Mouse (Mus musculus) adrenal gland, adult 8-10 months (tissue): ENCODE measurements around the gene Slc7a1. TPM values are rescaled to one million over a fixed set of nuclear protein-coding genes. Genes with fewer than 3 reads are reported as not detected.
A peak's percentile ranks its signal among the peaks of the same experiment; 100 is the strongest.

Source experiments
- DNase-seq: peaks from one replicate; pipeline ENCODE4 v3.0.0; 2022
- total RNA-seq, 4 experiments: library from RNA; stranded (reverse); gene quantifications; 2 replicates each; pipeline ENCODE4 v1.2.4; 2022

Gene Slc7a1
- total RNA-seq: 100 to 1,000 TPM in 2 of 4 experiments, 10 to 100 TPM in 2; 86.6 to 129 (median 106) TPM

- peak; percentile 91 for DNase-seq
Measured at GRCm38 (mm10) chr5:148399660-148400443, at the start of gene Slc7a1. Slc7a1 (minus strand) TSS chr5:148399904.

DNA sequence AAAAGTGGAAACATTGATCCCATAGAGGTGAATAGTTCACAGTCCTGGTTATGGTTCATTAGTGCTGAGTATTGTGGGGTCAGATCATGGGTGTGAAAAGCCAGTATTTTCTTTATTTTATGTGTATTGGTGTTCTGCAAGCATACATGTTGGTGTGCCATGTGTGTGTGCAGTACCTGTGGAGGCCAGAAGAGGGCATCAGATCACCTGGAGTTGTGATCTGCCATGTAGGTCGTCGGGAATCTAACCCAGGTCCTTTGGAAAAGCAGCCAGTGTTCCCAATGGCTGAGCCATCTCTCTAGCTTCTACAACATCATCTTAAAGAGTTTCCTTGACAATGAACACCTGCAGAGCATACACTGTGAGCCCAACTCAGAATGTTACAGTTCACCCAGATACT, 45.3 kb upstream of the Slc7a1 start:
- DNase-seq: no peak

DNA sequence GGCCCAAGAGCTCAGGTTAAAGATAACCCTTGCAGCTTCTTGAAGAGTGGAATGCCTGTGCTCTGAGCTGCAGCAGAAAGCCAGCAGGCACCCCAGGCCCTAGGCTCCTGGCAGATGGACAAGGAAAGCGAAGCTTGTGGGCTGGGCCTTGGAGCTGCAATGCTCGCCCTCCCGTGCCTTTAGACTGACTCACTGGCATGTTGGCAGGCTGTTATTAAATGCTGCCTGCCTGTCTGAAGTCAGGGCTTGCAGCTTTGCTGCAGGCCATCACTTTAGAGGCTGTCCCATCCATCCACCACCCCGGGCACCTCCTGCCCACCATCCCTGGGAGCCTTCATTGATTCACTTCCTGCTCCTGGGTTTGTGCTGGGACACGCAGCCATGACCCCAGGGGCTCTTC, 44.0 kb upstream of the Slc7a1 start:
- DNase-seq: peak; percentile 81

DNA sequence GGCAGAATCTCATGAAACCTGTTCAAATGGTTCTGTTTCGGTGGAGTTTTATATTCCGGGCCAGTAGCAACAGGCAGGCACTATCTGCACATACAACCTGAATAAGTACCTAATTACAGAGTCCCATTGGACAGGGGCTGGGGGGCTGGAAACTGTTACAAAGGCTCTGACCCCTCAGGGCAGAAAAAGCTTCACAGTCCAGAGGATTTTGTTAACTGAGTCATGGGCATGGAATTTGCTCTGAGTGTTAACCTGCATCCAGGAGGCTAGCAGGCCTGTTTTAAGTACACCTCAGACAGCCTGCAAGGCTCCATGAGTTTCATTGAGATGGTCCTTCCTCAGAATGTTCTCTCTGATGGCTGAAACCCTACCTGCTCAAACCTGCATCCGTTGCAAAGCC, 36.0 kb upstream of the Slc7a1 start:
- no peak for DNase-seq

- DNase-seq: no peak
Measured at GRCm38 (mm10) chr5:148432121-148432520, 32.4 kb upstream of the Slc7a1 start.

DNA sequence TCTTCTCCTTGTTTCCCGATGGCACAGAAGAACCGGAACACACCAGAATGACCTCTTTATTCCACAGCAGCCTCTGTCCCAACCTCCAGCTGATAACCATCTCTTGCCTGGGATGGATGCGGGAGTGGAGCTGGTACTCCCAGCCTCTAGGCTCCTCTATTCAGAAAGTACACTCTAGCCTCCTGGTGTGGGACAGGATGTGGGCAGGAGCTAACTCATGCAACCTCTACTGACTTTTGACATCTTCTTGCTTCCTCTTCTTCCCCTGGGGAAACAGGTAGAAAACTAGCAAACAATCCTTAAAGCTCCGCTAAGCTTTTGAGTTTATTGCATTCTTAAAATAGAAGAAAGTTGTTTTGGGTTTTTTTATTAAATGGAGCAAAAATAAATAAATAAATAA, 29.1 kb upstream of the Slc7a1 start:
- no peak for DNase-seq

DNA sequence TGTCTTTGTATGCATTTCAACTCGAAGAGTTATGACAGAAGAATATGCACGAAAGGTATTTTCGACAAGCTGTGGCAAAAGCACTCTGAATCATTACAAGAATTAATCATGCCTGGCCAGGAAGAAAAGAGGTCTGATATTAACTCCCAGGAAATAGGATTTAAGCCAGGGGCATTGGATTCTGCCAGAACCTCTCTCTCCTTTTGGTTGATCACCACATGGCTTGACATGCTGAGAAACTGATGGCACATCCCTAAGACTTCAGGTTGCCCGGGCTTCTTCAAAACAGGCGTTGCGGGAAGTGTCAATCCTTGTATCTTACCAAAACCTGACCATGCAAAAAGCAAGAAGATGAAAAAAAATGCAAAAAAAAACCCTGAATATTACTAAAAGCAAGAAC, 25.4 kb upstream of the Slc7a1 start:
- no peak for DNase-seq

- DNase-seq: no peak
Measured at GRCm38 (mm10) chr5:148421326-148421725, 21.6 kb upstream of the Slc7a1 start.

- DNase-seq: peak; percentile 43
Measured at GRCm38 (mm10) chr5:148419112-148419526, 19.4 kb upstream of the Slc7a1 start.

GRCm38 (mm10) chr5:148418436-148418835, 18.7 kb upstream of the Slc7a1 start:
- DNase-seq: no peak

DNA sequence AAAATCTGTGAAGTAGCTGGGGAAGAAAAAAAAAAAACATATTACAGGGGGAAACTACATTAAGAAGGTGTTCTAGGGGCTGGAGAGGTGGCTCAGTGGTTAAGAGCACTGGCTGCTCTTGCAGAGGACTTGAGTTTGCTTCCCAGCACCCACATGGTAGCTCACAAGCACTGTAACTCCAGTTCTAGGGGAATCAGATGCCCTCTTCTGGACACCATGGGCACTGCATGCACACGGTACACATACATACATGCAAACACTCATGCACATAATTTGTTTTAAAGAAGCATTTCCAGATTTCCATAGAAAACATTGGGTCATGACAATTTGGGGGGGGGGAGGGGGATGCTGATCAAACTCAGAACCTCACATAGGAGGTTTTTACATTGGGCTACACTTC, 18.1 kb upstream of the Slc7a1 start:
- DNase-seq: no peak

- no peak for DNase-seq
Measured at GRCm38 (mm10) chr5:148416461-148416860, 16.8 kb upstream of the Slc7a1 start.

- DNase-seq: no peak
Measured at GRCm38 (mm10) chr5:148414233-148414632, 14.5 kb upstream of the Slc7a1 start.

GRCm38 (mm10) chr5:148412504-148412903, 12.8 kb upstream of the Slc7a1 start:
- no peak for DNase-seq

- no peak for DNase-seq
Measured at GRCm38 (mm10) chr5:148409465-148409864, 9.8 kb upstream of the Slc7a1 start.

DNA sequence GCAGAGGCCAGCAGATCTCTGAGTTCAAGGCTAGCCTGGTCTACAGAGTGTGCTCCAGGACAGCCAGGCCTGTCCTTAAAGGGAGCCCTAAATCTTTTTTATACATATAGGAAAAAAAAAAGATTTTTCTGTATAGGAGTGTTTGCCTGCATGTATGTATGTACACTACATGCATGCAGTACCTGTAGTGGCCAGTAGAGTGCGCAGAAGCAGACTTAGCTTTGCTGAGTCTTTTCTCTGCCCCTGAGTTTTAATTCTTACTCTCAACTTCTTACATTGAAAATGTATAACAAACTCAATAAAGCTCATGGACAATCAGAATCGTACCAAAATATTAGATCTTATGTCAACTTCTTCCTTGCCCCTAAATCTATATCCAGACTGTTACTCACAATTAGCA, 7.2 kb upstream of the Slc7a1 start:
- no peak for DNase-seq

GRCm38 (mm10) chr5:148404548-148404947, 4.8 kb upstream of the Slc7a1 start:
- DNase-seq: no peak

DNA sequence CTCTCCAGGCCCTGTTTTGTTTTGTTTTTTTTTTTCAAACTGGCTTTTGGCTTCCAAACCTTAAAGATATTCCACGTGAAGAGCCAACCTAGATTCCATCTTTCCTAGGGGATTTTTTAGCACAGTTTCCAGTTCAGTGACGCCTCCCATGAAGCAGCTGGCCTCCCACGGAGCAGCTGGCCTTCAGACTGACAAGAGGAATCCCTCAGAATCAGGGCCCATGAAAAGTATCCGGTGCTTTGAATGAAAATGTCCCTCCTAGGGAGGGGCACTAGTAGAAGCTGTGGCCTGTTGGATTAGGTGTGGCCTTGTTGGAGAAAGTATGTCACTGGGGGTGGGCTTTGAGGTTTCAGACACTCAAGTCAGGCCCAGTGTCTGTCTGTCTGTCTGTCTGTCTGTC, 2.9 kb upstream of the Slc7a1 start:
- no peak for DNase-seq

GRCm38 (mm10) chr5:148398766-148399659, 691 bp downstream of the Slc7a1 start:
- peak; percentile 52 for DNase-seq

- no peak for DNase-seq
Measured at GRCm38 (mm10) chr5:148398451-148398765, 1.3 kb downstream of the Slc7a1 start.

DNA sequence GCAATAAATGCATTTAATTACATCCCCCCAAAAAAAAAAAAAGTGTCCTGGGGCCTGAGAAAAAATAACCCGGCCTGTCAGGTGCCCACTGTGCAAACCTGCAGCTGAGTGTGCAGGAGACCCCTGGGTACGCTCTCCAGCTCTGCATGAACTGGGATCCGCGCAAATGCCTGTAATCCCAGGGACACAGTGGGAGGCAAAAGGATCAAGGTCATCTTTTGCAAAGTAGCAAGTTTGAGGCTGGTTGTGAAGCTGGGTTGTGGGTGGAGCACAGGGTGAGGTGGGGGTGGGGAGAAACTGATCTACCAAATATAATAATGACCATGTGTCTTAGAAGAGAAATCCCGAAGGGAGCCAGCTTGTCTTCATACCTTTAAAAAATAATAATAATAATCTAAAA, 1.8 kb downstream of the Slc7a1 start:
- no peak for DNase-seq

DNA sequence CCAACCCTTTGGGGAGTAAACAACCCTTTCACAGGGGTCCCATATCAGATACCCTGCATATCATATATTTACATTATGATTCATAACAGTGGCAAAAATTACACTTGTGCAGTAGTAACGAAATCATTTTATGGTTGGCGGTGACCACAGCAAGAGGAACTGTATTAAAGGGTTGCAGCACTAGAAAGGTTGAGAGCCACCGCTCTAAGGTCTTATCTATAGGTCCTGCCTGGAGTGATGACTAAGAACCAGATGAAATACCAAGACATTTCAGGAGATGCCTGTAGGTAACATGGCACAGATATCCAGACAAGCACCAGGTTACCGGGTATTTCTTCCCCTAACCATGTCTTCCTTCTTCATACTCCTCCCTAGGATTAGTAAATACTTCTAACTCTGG, 2.3 kb downstream of the Slc7a1 start:
- DNase-seq: no peak

GRCm38 (mm10) chr5:148393316-148393715, 6.4 kb downstream of the Slc7a1 start:
- peak; percentile 67 for DNase-seq

DNA sequence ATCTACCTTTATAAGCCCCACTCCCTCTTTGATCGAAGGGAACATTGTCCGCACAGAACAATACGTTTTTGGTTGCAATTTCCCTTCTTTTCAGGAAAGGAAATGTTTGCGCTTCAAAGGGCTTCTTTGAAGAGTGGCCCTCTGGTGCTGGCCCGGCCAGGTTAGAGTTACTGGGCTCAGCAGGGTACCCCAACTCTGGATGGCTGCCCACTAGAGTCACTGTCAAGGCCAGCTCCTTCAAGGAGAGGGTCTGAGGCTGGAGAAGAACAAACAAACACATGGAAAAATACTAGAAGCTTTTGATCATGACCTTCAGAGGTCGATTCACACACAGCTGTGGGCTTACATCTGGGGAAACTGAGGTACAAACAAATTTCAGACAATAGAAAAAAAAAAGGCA, 6.9 kb downstream of the Slc7a1 start:
- no peak for DNase-seq
